Mouse (Mus musculus): Measurements from ENCODE around the gene Ushbp1. TPM values are rescaled to one million over a fixed set of nuclear protein-coding genes. Genes with fewer than 3 reads are reported as not detected.
A peak's percentile ranks its signal among the peaks of the same experiment; 100 is the strongest.

Gene Ushbp1
- polyA plus RNA-seq, 1 experiment from 2014 or later = 6.7 TPM

- Histone ChIP-seq H3K4me2 (no peak overlapping the region), H3K4me3 (ENCODE audit: low read depth, low read length) (no peak overlapping the region), H3K27ac (ENCODE audit: low read depth, low read length) (no peak overlapping the region), H3K9ac (ENCODE audit: low read depth, low read length) (no peak overlapping the region), H3K9me3 (ENCODE audit: control insufficient read depth, low read length) (no peaks in the 10 kb centered on the region), H3K27me3 (replicated peaks; ENCODE audit: control insufficient read depth, insufficient read depth, low read length) (peaks cover 12% of the 10 kb centered on the region), H3K36me3 (ENCODE audit: control insufficient read depth, insufficient read depth, low read length) (no peaks in the 10 kb centered on the region), H3K4me1 (replicated peaks; ENCODE audit: control insufficient read depth, insufficient read depth, low read length) (peaks cover 14% of the 10 kb centered on the region)
- DNase-seq (ENCODE audit: low spot score) = no peak
- ATAC-seq (replicated peaks; ENCODE audit: low FRiP score) = no peak
- 67% methylated on average over 12 of the region's 12 CpGs for WGBS
Observed at GRCm38 (mm10) chr8:71385212-71385835, 10.3 kb downstream of the Ushbp1 start.

DNA sequence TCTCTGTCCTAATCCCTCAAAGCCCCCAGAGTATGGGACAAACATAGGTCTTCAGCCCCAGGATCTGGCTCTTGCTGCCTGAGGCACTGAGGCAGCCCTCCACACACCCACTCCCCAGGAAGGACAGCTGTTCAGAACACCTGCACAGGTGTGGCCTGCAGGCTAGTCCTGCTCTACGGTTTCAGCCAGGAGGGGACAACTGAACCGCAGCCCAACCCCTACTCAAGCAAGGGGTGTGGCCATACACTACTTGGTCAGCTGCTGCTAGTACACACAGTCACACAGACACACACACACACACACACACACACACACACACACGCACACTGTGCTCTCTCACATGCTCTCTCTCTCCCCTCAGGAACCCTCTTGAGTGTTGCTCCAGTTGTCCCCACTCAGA is 11.7 kb downstream of the Ushbp1 start:
- Histone ChIP-seq H3K4me1 (replicated peaks; ENCODE audit: control insufficient read depth, insufficient read depth, low read length) (peaks cover 27% of the 10 kb centered on the region), H3K4me3 (ENCODE audit: low read depth, low read length) (no peak overlapping the region), H3K9ac (ENCODE audit: low read depth, low read length) (no peak overlapping the region), H3K9me3 (ENCODE audit: control insufficient read depth, low read length) (no peaks in the 10 kb centered on the region), H3K36me3 (ENCODE audit: control insufficient read depth, insufficient read depth, low read length) (no peaks in the 10 kb centered on the region), H3K27ac (ENCODE audit: low read depth, low read length) (peak overlapping the region; percentile 84), H3K27me3 (replicated peaks; ENCODE audit: control insufficient read depth, insufficient read depth, low read length) (peaks cover 26% of the 10 kb centered on the region), H3K4me2 (peak overlapping the region; percentile 10; the same call in 1 of the 2 replicates)
- 60% methylated on average over 3 of the region's 3 CpGs for WGBS
- no peak for ATAC-seq (replicated peaks; ENCODE audit: low FRiP score)
- DNase-seq (ENCODE audit: low spot score) = no peak

DNA sequence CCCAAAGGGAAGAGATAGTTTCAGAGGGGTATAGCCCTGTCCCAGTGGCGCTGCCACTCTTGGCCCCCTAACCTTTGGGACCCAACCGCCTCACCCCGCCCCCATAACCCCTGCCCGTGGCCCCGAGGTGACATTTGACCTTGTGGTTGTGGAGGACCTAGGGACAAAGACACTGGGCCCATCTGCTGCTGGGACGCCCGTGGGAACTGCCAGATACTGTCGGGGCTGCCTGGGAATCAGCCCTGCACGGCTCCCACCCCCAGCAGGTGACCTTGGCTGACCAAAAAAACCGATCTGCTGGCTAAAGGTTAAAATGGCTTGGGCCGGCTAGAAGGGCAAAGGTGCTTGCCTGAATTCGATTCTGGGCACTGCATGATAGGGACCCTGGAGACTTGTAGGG is 12.2 kb downstream of the Ushbp1 start:
- Histone ChIP-seq H3K36me3 (ENCODE audit: control insufficient read depth, insufficient read depth, low read length) (no peaks in the 10 kb centered on the region; the same call in 1 of the 2 replicates), H3K27me3 (replicated peaks; ENCODE audit: control insufficient read depth, insufficient read depth, low read length) (peaks cover 31% of the 10 kb centered on the region), H3K4me1 (replicated peaks; ENCODE audit: control insufficient read depth, insufficient read depth, low read length) (peaks cover 31% of the 10 kb centered on the region), H3K9ac (ENCODE audit: low read depth, low read length) (peak overlapping the region; percentile 20; the same call in 1 of the 2 replicates), H3K4me2 (peak overlapping the region; percentile 97), H3K27ac (ENCODE audit: low read depth, low read length) (peak overlapping the region; percentile 84), H3K9me3 (ENCODE audit: control insufficient read depth, low read length) (no peaks in the 10 kb centered on the region), H3K4me3 (ENCODE audit: low read depth, low read length) (no peak overlapping the region)
- DNase-seq (ENCODE audit: low spot score) = peak; percentile 39
- 42% methylated on average over 12 of the region's 12 CpGs for WGBS
- no peak for ATAC-seq (replicated peaks; ENCODE audit: low FRiP score)

GRCm38 (mm10) chr8:71381971-71382961 is 13.3 kb downstream of the Ushbp1 start:
- H3K27ac ChIP-seq (ENCODE audit: low read depth, low read length) = peak overlapping the region; percentile 84
- H3K36me3 ChIP-seq (ENCODE audit: control insufficient read depth, insufficient read depth, low read length) = peaks cover 7% of the 10 kb centered on the region
- H3K4me3 ChIP-seq (ENCODE audit: low read depth, low read length) = peak overlapping the region; percentile 81
- peaks cover 35% of the 10 kb centered on the region for H3K4me1 ChIP-seq (replicated peaks; ENCODE audit: control insufficient read depth, insufficient read depth, low read length)
- H3K4me2 ChIP-seq = peak overlapping the region; percentile 97
- 5% methylated on average over 66 of the region's 80 CpGs for WGBS
- no peaks in the 10 kb centered on the region for H3K9me3 ChIP-seq (ENCODE audit: control insufficient read depth, low read length)
- peak overlapping the region; percentile 79 for H3K9ac ChIP-seq (ENCODE audit: low read depth, low read length)
- peaks cover 36% of the 10 kb centered on the region for H3K27me3 ChIP-seq (replicated peaks; ENCODE audit: control insufficient read depth, insufficient read depth, low read length)
- DNase-seq (ENCODE audit: low spot score) (peak; percentile 86), ATAC-seq (replicated peaks; ENCODE audit: low FRiP score) (peak; percentile 80)

DNA sequence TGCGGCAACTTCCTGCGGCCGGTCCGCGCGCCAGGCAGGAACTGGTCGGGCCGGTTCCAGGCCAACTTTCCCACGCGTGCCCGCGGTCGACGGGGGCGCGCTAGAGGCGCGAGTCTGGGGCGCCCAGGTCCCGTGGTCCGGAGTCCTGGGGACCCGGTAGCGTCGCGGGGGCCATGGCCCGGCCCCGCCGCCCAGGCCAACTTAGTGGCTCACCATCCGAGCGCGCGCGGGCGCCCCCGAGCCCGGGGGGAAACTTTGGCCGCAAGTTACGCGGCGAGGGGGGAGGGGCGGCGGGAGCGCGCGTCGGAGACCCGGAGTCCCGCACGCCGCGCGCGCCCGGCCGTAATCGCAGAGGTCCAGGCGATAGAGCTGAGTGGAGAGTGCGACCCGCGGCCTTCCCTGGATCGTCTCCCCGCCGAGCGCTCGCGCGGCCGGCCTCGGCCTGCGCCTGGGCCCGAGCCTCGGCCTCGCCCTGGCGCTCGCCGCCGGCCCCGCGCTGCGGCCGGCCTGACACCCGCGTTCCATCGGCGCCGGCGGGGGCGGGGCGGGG is 14.1 kb downstream of the Ushbp1 start, which contains the start of gene Nr2f6:
Gene Nr2f6, minus strand, starts transcription at position 540 of the 550 bp plus-strand sequence.
- peaks cover 7% of the 10 kb centered on the region for H3K36me3 ChIP-seq (ENCODE audit: control insufficient read depth, insufficient read depth, low read length)
- H3K4me3 ChIP-seq (ENCODE audit: low read depth, low read length) = peak within 1 kb of the TSS; percentile 81
- peak within 1 kb of the TSS; percentile 84 for H3K27ac ChIP-seq (ENCODE audit: low read depth, low read length)
- peak within 1 kb of the TSS; percentile 97 for H3K4me2 ChIP-seq
- DNase-seq (ENCODE audit: low spot score) = peak; percentile 83
- peaks cover 35% of the 10 kb centered on the region for H3K4me1 ChIP-seq (replicated peaks; ENCODE audit: control insufficient read depth, insufficient read depth, low read length)
- ATAC-seq (replicated peaks; ENCODE audit: low FRiP score) = peak; percentile 9; the same call in 1 of the 2 replicates
- H3K9me3 ChIP-seq (ENCODE audit: control insufficient read depth, low read length) = no peaks in the 10 kb centered on the region
- H3K9ac ChIP-seq (ENCODE audit: low read depth, low read length) = peak within 1 kb of the TSS; percentile 79
- peaks cover 36% of the 10 kb centered on the region for H3K27me3 ChIP-seq (replicated peaks; ENCODE audit: control insufficient read depth, insufficient read depth, low read length)
- under 1% methylated on average over 51 of the region's 89 CpGs for WGBS

- no peak for DNase-seq (ENCODE audit: low spot score)
- H3K4me1 ChIP-seq (replicated peaks; ENCODE audit: control insufficient read depth, insufficient read depth, low read length) = peaks cover 45% of the 10 kb centered on the region
Observed at GRCm38 (mm10) chr8:71380178-71381171, 15.1 kb downstream of the Ushbp1 start.

GRCm38 (mm10) chr8:71379512-71380075 is 16.0 kb downstream of the Ushbp1 start:
- Histone ChIP-seq H3K4me2 (peak overlapping the region; percentile 97), H3K4me1 (replicated peaks; ENCODE audit: control insufficient read depth, insufficient read depth, low read length) (peaks cover 51% of the 10 kb centered on the region), H3K9me3 (ENCODE audit: control insufficient read depth, low read length) (no peaks in the 10 kb centered on the region), H3K4me3 (ENCODE audit: low read depth, low read length) (peak overlapping the region; percentile 81), H3K9ac (ENCODE audit: low read depth, low read length) (peak overlapping the region; percentile 79), H3K27ac (ENCODE audit: low read depth, low read length) (no peak overlapping the region), H3K27me3 (replicated peaks; ENCODE audit: control insufficient read depth, insufficient read depth, low read length) (peaks cover 36% of the 10 kb centered on the region), H3K36me3 (ENCODE audit: control insufficient read depth, insufficient read depth, low read length) (peaks cover 7% of the 10 kb centered on the region)
- ATAC-seq (replicated peaks; ENCODE audit: low FRiP score) = no peak
- 62% methylated on average over 3 of the region's 3 CpGs for WGBS
- DNase-seq (ENCODE audit: low spot score) = no peak

More at GRCm38 (mm10) chr8:71380178-71381171, 15.1 kb downstream of the Ushbp1 start:
- ATAC-seq (replicated peaks; ENCODE audit: low FRiP score) = no peak
- Histone ChIP-seq H3K27ac (ENCODE audit: low read depth, low read length) (peak overlapping the region; percentile 84; the same call in 1 of the 2 replicates), H3K27me3 (replicated peaks; ENCODE audit: control insufficient read depth, insufficient read depth, low read length) (peaks cover 36% of the 10 kb centered on the region), H3K4me3 (ENCODE audit: low read depth, low read length) (peak overlapping the region; percentile 81), H3K9ac (ENCODE audit: low read depth, low read length) (peak overlapping the region; percentile 79), H3K36me3 (ENCODE audit: control insufficient read depth, insufficient read depth, low read length) (peaks cover 7% of the 10 kb centered on the region), H3K4me2 (peak overlapping the region; percentile 97), H3K9me3 (ENCODE audit: control insufficient read depth, low read length) (no peaks in the 10 kb centered on the region)
- 5% methylated on average over 72 of the region's 72 CpGs for WGBS
